ENCODE assay signal across 7 mouse cellular contexts in genomic region chr15:25843086-25843991, GRCm38 (mm10). TPM values are rescaled to one million over a fixed set of nuclear protein-coding genes. Genes with fewer than 3 reads are reported as not detected.
DNase-seq lines count a peak whose midpoint lies in the region; ATAC-seq and TF ChIP-seq lines count a peak whose summit lies in the region.

TSS of gene Retreg1 (plus strand) at chr15:25843180.

- H3K4me3 ChIP-seq in bone marrow, adult 2 months (replicated peaks; ENCODE audit: control insufficient read depth, low read depth, low read length): peak within 1 kb of the TSS; percentile 60
- peak within 1 kb of the TSS; percentile 76 for H3K4me3 ChIP-seq in embryonic facial prominence, embryonic 14.5 days (ENCODE audit: low read depth, low read length)
- peak within 1 kb of the TSS; percentile 92 for H3K4me3 ChIP-seq in heart, embryonic 10.5 days
- H3K4me3 ChIP-seq in kidney, embryonic 14.5 days (ENCODE audit: low read length): peak within 1 kb of the TSS; percentile 71
- H3K4me3 ChIP-seq in liver, adult 2 months (ENCODE audit: insufficient read depth, low read depth, low read length): peak within 1 kb of the TSS; percentile 60

- H3K79me2 ChIP-seq in liver, adult 2 months (ENCODE audit: control insufficient read depth, insufficient read depth, low read length): no peaks in the 10 kb centered on the region

- ATAC-seq in embryonic facial prominence, embryonic 14.5 days (ENCODE audit: low read depth): peak; percentile 88
- peak; percentile 83 for ATAC-seq in kidney, embryonic 14.5 days (ENCODE audit: low FRiP score, low TSS enrichment)

- TF ChIP-seq CTCF in bone marrow, adult 2 months (IDR thresholded peaks at IDR 0.05; ENCODE audit: control insufficient read depth, insufficient read depth, low read length): no peak
- TF ChIP-seq CTCF in liver, adult 2 months (IDR thresholded peaks at IDR 0.05; ENCODE audit: low read depth, low read length): no peak

- TF ChIP-seq POLR2A in bone marrow, adult 2 months (IDR thresholded peaks at IDR 0.05; ENCODE audit: borderline replicate concordance, control insufficient read depth, low read depth, low read length): peak; percentile 34; the same call in 1 of the 2 replicates
- no peak for TF ChIP-seq POLR2A in liver, adult 2 months (IDR thresholded peaks at IDR 0.05; ENCODE audit: extremely low read depth, insufficient read depth, low read length)

- under 1% methylated on average over 71 of the region's 72 CpGs for WGBS in bone marrow, adult 2 months
- WGBS in embryonic facial prominence, embryonic 14.5 days: 1% methylated on average over 15 of the region's 72 CpGs
- WGBS in heart, embryonic 10.5 days: 1% methylated on average over 66 of the region's 72 CpGs
- WGBS in kidney, embryonic 14.5 days: 1% methylated on average over 58 of the region's 72 CpGs
- WGBS in liver, adult 2 months: 1% methylated on average over 61 of the region's 72 CpGs

- DNase-seq in embryonic facial prominence, embryonic 14.5 days (ENCODE audit: low spot score): peak; percentile 59
- peak; percentile 79 for DNase-seq in heart, embryonic 10.5 days (ENCODE audit: low spot score)
- peak; percentile 9 for DNase-seq in liver, adult 2 months (ENCODE audit: extremely low read depth, low read depth, low spot score)
- peak; percentile 87 to 95 for DNase-seq in monocyte, adult 2 months (ENCODE audit: low read depth in 1 of 2, low spot score in 2 of 2)
- peak; percentile 54 to 85 for DNase-seq in spleen, postnatal 10 days (ENCODE audit: low spot score in 2 of 2)

- H3K36me3 ChIP-seq in embryonic facial prominence, embryonic 14.5 days (ENCODE audit: control insufficient read depth, insufficient read depth, low read length): no peaks in the 10 kb centered on the region
- no peaks in the 10 kb centered on the region for H3K36me3 ChIP-seq in heart, embryonic 10.5 days
- H3K36me3 ChIP-seq in kidney, embryonic 14.5 days (ENCODE audit: control insufficient read depth, insufficient read depth, low read length): no peaks in the 10 kb centered on the region
- no peaks in the 10 kb centered on the region for H3K36me3 ChIP-seq in liver, adult 2 months (ENCODE audit: control insufficient read depth, insufficient read depth, low read length)

- peak within 1 kb of the TSS; percentile 98 for H3K27ac ChIP-seq in bone marrow, adult 2 months (ENCODE audit: control insufficient read depth, insufficient read depth, low read depth, low read length, poor library complexity)
- no peak within 1 kb of the TSS for H3K27ac ChIP-seq in embryonic facial prominence, embryonic 14.5 days (replicated peaks; ENCODE audit: low read depth, low read length)
- H3K27ac ChIP-seq in heart, embryonic 10.5 days: peak within 1 kb of the TSS; percentile 87
- H3K27ac ChIP-seq in kidney, embryonic 14.5 days (ENCODE audit: low read depth, low read length): no peak within 1 kb of the TSS; the same call in 1 of the 2 replicates
- H3K27ac ChIP-seq in liver, adult 2 months (replicated peaks; ENCODE audit: insufficient read depth, low read depth, low read length): no peak within 1 kb of the TSS

- peak within 1 kb of the TSS; percentile 92 for H3K4me2 ChIP-seq in embryonic facial prominence, embryonic 14.5 days (ENCODE audit: low read depth, low read length)
- H3K4me2 ChIP-seq in kidney, embryonic 14.5 days (replicated peaks; ENCODE audit: low read depth, low read length): peak within 1 kb of the TSS; percentile 95

- no peaks in the 10 kb centered on the region; the same call in 1 of the 2 replicates for H3K4me1 ChIP-seq in bone marrow, adult 2 months (ENCODE audit: control insufficient read depth, insufficient read depth, low read length)
- H3K4me1 ChIP-seq in embryonic facial prominence, embryonic 14.5 days (ENCODE audit: control insufficient read depth, insufficient read depth, low read length): peaks cover 5% of the 10 kb centered on the region; the same call in 1 of the 2 replicates
- peaks cover 11% of the 10 kb centered on the region for H3K4me1 ChIP-seq in heart, embryonic 10.5 days
- no peaks in the 10 kb centered on the region for H3K4me1 ChIP-seq in kidney, embryonic 14.5 days (ENCODE audit: control insufficient read depth, insufficient read depth, low read length)
- no peaks in the 10 kb centered on the region for H3K4me1 ChIP-seq in liver, adult 2 months (ENCODE audit: control insufficient read depth, insufficient read depth, low read length)

- peaks cover 17% of the 10 kb centered on the region for H3K27me3 ChIP-seq in embryonic facial prominence, embryonic 14.5 days (replicated peaks; ENCODE audit: control insufficient read depth, insufficient read depth, low read length)
- peaks cover 34% of the 10 kb centered on the region for H3K27me3 ChIP-seq in heart, embryonic 10.5 days (ENCODE audit: insufficient read depth, poor library complexity, severe bottlenecking)
- H3K27me3 ChIP-seq in kidney, embryonic 14.5 days (ENCODE audit: control insufficient read depth, insufficient read depth, low read length): peaks cover 9% of the 10 kb centered on the region
- 0 out of 2 replicates have a peak, but pooled peaks cover 4% of the 10 kb centered on the region for H3K27me3 ChIP-seq in liver, adult 2 months (ENCODE audit: control insufficient read depth, insufficient read depth, low read length)

- H3K9me3 ChIP-seq in embryonic facial prominence, embryonic 14.5 days (ENCODE audit: control insufficient read depth, low read length): no peaks in the 10 kb centered on the region
- no peaks in the 10 kb centered on the region for H3K9me3 ChIP-seq in heart, embryonic 10.5 days
- peaks cover 3% of the 10 kb centered on the region; the same call in 1 of the 2 replicates for H3K9me3 ChIP-seq in kidney, embryonic 14.5 days (ENCODE audit: control insufficient read depth, low read length)

- peak within 1 kb of the TSS; percentile 75 for H3K9ac ChIP-seq in embryonic facial prominence, embryonic 14.5 days (ENCODE audit: low read depth, low read length)
- H3K9ac ChIP-seq in kidney, embryonic 14.5 days (ENCODE audit: low read depth, low read length): peak within 1 kb of the TSS; percentile 73
- H3K9ac ChIP-seq in liver, adult 2 months (ENCODE audit: low read depth, low read length): peak within 1 kb of the TSS; percentile 52

RNA-seq across cellular contexts. Expression of gene Retreg1, which starts in this region (rescaled TPM):
- polyA plus RNA-seq in bone marrow, adult 2 months (2011; ENCODE audit: insufficient read depth, insufficient read length, low replicate concordance, missing spikeins): 4.6 and 7.7 TPM in 2 replicates
- 9.8 and 16.5 TPM in 2 replicates for polyA plus RNA-seq in embryonic facial prominence, embryonic 14.5 days (2014; fragmentation: Nextera tagmentation; extraction: Ambion mirVana)
- polyA plus RNA-seq in heart, embryonic 10.5 days (2016; fragmentation: Nextera tagmentation; extraction: Ambion mirVana): 20.2 and 38.4 TPM in 2 replicates
- 10.2 and 14.6 TPM in 2 replicates for polyA plus RNA-seq in kidney, embryonic 14.5 days (2014; fragmentation: Nextera tagmentation; extraction: Ambion mirVana)
- 176 and 192 TPM in 2 replicates for total RNA-seq in liver, adult 2 months (2014; rRNA removed)
- polyA plus RNA-seq in liver, adult 2 months (2012; rRNA removed): 16.1 and 19.5 TPM in 2 replicates

Comparison
In these comparisons a context has a peak if more than half of its experiments do, and no peak if none do; other contexts are left out.
1. H3K27ac ChIP-seq: peak in bone marrow, adult 2 months (single experiment) and heart, embryonic 10.5 days (single experiment); none in embryonic facial prominence, embryonic 14.5 days (single experiment), kidney, embryonic 14.5 days (single experiment) and liver, adult 2 months (single experiment).
2. DNase-seq: peak in every context shown above with its lines; median percentile 91 in monocyte, adult 2 months; 79 in heart, embryonic 10.5 days; 70 in spleen, postnatal 10 days; 59 in embryonic facial prominence, embryonic 14.5 days; 9 in liver, adult 2 months.
3. Peak in every context shown above with its lines, with median percentiles within 50 percentile points of each other: H3K4me3 ChIP-seq and H3K9ac ChIP-seq.